Mouse (Mus musculus) thymus, postnatal 0 days (tissue): ENCODE data around the gene Phgr1. TPM values are rescaled to one million over a fixed set of nuclear protein-coding genes. Genes with fewer than 3 reads are reported as not detected.
A peak's percentile ranks its signal among the peaks of the same experiment; 100 is the strongest.

Experiments
- DNase-seq: peaks from one replicate; pipeline ENCODE4 v3.0.0-alpha.2; 2015; ENCODE audit warnings: low spot score
- polyA plus RNA-seq: library from polyadenylated mRNA; unstranded; fragments of >200 nt; fragmentation: Nextera tagmentation; extraction: Ambion mirVana; gene quantifications from 2 replicates; pipeline ENCODE4 v1.2.1, GENCODE M21; 2015

Gene Phgr1
- polyA plus RNA-seq, 1 experiment from 2014 or later: 0.92 TPM

GRCm38 (mm10) chr2:118813981-118814836, 41.6 kb downstream of the Phgr1 start, which contains the start of gene Knstrn:
TSS of gene Knstrn (plus strand) at chr2:118814003.
- peak; percentile 87 for DNase-seq

- no peak for DNase-seq
Observed at GRCm38 (mm10) chr2:118822800-118823199, 50.2 kb downstream of the Phgr1 start.

GRCm38 (mm10) chr2:118824396-118824795, 51.8 kb downstream of the Phgr1 start:
- no peak for DNase-seq

Other genes with a start within 250 kb of the Phgr1 start
- 10.0 and 10.6 TPM in 2 replicates for gene Bmf, start 223.1 kb upstream of the Phgr1 start, polyA plus RNA-seq
- 85.5 and 87.8 TPM in 2 replicates for gene Bub1b, start 174.6 kb upstream of the Phgr1 start, polyA plus RNA-seq
- 0.53 and 0.91 TPM in 2 replicates for gene Pak6, start 109.5 kb upstream of the Phgr1 start, polyA plus RNA-seq
- gene Ankrd63, start 68.8 kb upstream of the Phgr1 start, polyA plus RNA-seq: not detected in 2 replicates
- 10.1 and 11.8 TPM in 2 replicates for gene Plcb2, start 44.3 kb upstream of the Phgr1 start, polyA plus RNA-seq
- 22.3 and 26.4 TPM in 2 replicates for gene Inafm2, start 27.0 kb upstream of the Phgr1 start, polyA plus RNA-seq
- gene Ccdc9b, start 10.1 kb upstream of the Phgr1 start, polyA plus RNA-seq: 0.27 and 0.28 TPM in 2 replicates
- 0.07 and 0.09 TPM in 2 replicates for gene Disp2, start 7.0 kb downstream of the Phgr1 start, polyA plus RNA-seq
- 96.2 and 103 TPM in 2 replicates for gene Knstrn, start 41.2 kb downstream of the Phgr1 start, polyA plus RNA-seq
- gene Ivd, start 89.2 kb downstream of the Phgr1 start, polyA plus RNA-seq: 33.7 and 47.5 TPM in 2 replicates
- gene Bahd1, start 127.6 kb downstream of the Phgr1 start, polyA plus RNA-seq: 10.5 and 10.9 TPM in 2 replicates
- 6.6 and 7.7 TPM in 2 replicates for gene Chst14, start 153.7 kb downstream of the Phgr1 start, polyA plus RNA-seq